Mouse (Mus musculus) stomach, postnatal 0 days (tissue): ENCODE results near the gene Mchr1.

Source experiments
- CTCF ChIP-seq: IDR thresholded peaks from 2 replicates; pipeline ENCODE4 v1.5.1; 2016; ENCODE audit warnings: antibody characterized with exemption, low read depth, mild to moderate bottlenecking, moderate library complexity
- EP300 ChIP-seq: optimal IDR thresholded peaks from 2 replicates; pipeline ENCODE3; 2016; ENCODE audit warnings: antibody characterized with exemption

GRCm38 (mm10) chr15:81199372-81199959 is 35.8 kb upstream of the Mchr1 start:
- TF ChIP-seq CTCF: peak; percentile 80
- no peak for TF ChIP-seq EP300
